Mouse (Mus musculus): Measurements from ENCODE around the gene Ppp4c. TPM values are rescaled to one million over a fixed set of nuclear protein-coding genes. Genes with fewer than 3 reads are reported as not detected.
A peak's percentile ranks its signal among the peaks of the same experiment; 100 is the strongest.

Gene Ppp4c
- polyA plus RNA-seq, 1 experiment from 2014 or later, result 214 TPM

- H3K4me1 ChIP-seq (replicated peaks), result peaks cover 61% of the 10 kb centered on the region
Observed at GRCm38 (mm10) chr7:126777476-126777875, 14.8 kb downstream of the Ppp4c start.

GRCm38 (mm10) chr7:126776598-126777057 is 15.7 kb downstream of the Ppp4c start, which contains the start of gene Ypel3:
Gene Ypel3, plus strand, starts transcription at chr7:126776955.
- H3K4me2 ChIP-seq, result peak within 1 kb of the TSS; percentile 91
- H3K27ac ChIP-seq, result peak within 1 kb of the TSS; percentile 95
- peak within 1 kb of the TSS; percentile 82 for H3K4me3 ChIP-seq
- H3K9me3 ChIP-seq, result no peaks in the 10 kb centered on the region
- H3K4me1 ChIP-seq (replicated peaks), result peaks cover 56% of the 10 kb centered on the region
- WGBS, result under 1% methylated on average over 26 of the region's 37 CpGs
- peak within 1 kb of the TSS; percentile 98 for H3K9ac ChIP-seq
- ATAC-seq (ENCODE audit: low FRiP score), result peak; percentile 82
- no peaks in the 10 kb centered on the region for H3K27me3 ChIP-seq
- H3K36me3 ChIP-seq, result peaks cover 17% of the 10 kb centered on the region

More at GRCm38 (mm10) chr7:126777476-126777875, 14.8 kb downstream of the Ppp4c start:
- Histone ChIP-seq H3K9me3 (no peaks in the 10 kb centered on the region), H3K9ac (peak overlapping the region; percentile 98), H3K4me2 (peak overlapping the region; percentile 91), H3K36me3 (peaks cover 12% of the 10 kb centered on the region), H3K27me3 (no peaks in the 10 kb centered on the region), H3K4me3 (peak overlapping the region; percentile 82), H3K27ac (peak overlapping the region; percentile 95)
- no peak for ATAC-seq (ENCODE audit: low FRiP score)
- WGBS, result 53% methylated on average over 10 of the region's 10 CpGs

- H3K4me1 ChIP-seq (replicated peaks), result peaks cover 49% of the 10 kb centered on the region
- WGBS, result 74% methylated on average over 3 of the region's 3 CpGs
- ATAC-seq (ENCODE audit: low FRiP score), result no peak
- no peaks in the 10 kb centered on the region for H3K27me3 ChIP-seq
- H3K36me3 ChIP-seq, result peaks cover 23% of the 10 kb centered on the region
- peak overlapping the region; percentile 82; the same call in 1 of the 2 replicates for H3K4me3 ChIP-seq
- peak overlapping the region; percentile 98; the same call in 1 of the 2 replicates for H3K9ac ChIP-seq
- no peaks in the 10 kb centered on the region for H3K9me3 ChIP-seq
- H3K27ac ChIP-seq, result peak overlapping the region; percentile 95
- peak overlapping the region; percentile 91 for H3K4me2 ChIP-seq
Observed at GRCm38 (mm10) chr7:126775978-126776234, 16.4 kb downstream of the Ppp4c start.

DNA sequence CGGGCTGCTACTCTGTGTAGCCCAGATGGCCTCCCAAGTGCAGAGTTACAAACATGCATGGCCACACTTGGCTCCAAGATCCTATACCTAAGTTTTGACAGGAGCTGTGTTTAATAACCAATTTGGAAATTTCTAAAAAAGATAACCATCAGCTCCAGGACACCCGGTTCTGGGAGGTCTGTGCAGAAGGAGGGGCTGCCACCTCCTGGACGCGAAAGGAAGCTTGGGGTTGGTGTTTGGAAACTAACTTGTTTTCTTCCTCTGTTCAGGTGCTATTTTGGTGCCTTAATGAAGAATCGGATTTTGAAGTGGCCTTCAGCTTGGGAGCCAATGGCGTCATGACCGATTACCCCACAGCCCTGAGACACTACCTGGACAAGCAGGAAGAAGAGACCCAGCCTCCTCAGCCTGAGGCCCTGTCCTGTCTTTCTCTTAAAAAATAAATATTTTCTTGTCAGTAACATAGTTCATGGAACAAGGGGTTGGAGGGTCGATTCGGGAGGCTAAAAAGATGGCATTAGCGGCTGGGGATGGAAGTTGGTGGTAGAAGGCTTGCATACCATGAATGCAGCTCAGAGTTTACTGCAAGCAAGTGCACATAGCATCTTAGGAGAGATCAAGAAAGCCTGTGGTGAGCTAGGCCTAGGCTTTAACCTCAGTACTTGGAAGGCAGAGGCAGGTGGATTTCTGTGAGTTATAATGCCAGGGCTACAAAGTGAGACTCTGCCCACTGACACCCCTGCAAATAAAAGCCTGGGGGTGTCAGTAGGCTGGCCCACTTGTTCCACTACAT is 16.9 kb downstream of the Ppp4c start:
- H3K4me2 ChIP-seq, result peak overlapping the region; percentile 91; the same call in 1 of the 2 replicates
- no peak for ATAC-seq (ENCODE audit: low FRiP score)
- H3K36me3 ChIP-seq, result peaks cover 27% of the 10 kb centered on the region
- H3K4me1 ChIP-seq (replicated peaks), result peaks cover 45% of the 10 kb centered on the region
- H3K27ac ChIP-seq, result no peak overlapping the region
- 89% methylated on average over 10 of the region's 10 CpGs for WGBS
- H3K27me3 ChIP-seq, result no peaks in the 10 kb centered on the region
- peak overlapping the region; percentile 98; the same call in 1 of the 2 replicates for H3K9ac ChIP-seq
- H3K9me3 ChIP-seq, result no peaks in the 10 kb centered on the region
- no peak overlapping the region for H3K4me3 ChIP-seq

DNA sequence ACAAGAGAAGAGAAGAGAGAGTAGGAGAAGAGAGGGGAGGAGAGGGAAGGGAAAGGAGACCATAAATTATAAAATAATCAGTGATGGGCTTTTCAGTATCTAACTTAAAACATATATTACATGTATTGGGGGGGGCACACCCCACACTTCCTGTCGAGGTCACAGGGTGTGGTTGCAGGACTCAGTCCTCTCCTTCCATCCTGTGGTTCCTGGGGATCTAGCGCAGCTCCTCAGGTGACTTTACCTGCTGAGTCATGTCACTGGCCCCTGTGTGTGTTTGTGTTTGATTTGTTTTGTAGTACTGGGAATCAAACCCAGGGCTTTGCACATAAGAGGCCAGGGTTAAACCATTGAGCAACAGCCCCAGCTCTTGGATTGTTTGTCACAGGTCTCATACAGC is 17.8 kb downstream of the Ppp4c start:
- Histone ChIP-seq H3K36me3 (peaks cover 36% of the 10 kb centered on the region), H3K27me3 (no peaks in the 10 kb centered on the region), H3K4me3 (no peak overlapping the region), H3K9ac (no peak overlapping the region), H3K4me1 (replicated peaks) (peaks cover 36% of the 10 kb centered on the region), H3K9me3 (no peaks in the 10 kb centered on the region), H3K27ac (no peak overlapping the region), H3K4me2 (no peak overlapping the region)
- WGBS, result 85% methylated on average over 2 of the region's 2 CpGs
- ATAC-seq (ENCODE audit: low FRiP score), result no peak

GRCm38 (mm10) chr7:126773351-126773750 is 18.9 kb downstream of the Ppp4c start:
- Histone ChIP-seq H3K27me3 (no peaks in the 10 kb centered on the region), H3K27ac (no peak overlapping the region), H3K4me1 (replicated peaks) (peaks cover 27% of the 10 kb centered on the region), H3K9ac (no peak overlapping the region), H3K4me2 (no peak overlapping the region), H3K9me3 (no peaks in the 10 kb centered on the region), H3K4me3 (no peak overlapping the region), H3K36me3 (peaks cover 39% of the 10 kb centered on the region)
- no peak for ATAC-seq (ENCODE audit: low FRiP score)
- 82% methylated on average over 2 of the region's 2 CpGs for WGBS

- WGBS, result 86% methylated on average over 12 of the region's 12 CpGs
- no peak overlapping the region for H3K4me3 ChIP-seq
- no peak overlapping the region for H3K4me2 ChIP-seq
- H3K36me3 ChIP-seq, result peaks cover 65% of the 10 kb centered on the region
- H3K27ac ChIP-seq, result no peak overlapping the region
- H3K9me3 ChIP-seq, result no peaks in the 10 kb centered on the region
- no peaks in the 10 kb centered on the region for H3K27me3 ChIP-seq
- H3K4me1 ChIP-seq (replicated peaks), result peaks cover 4% of the 10 kb centered on the region
- H3K9ac ChIP-seq, result no peak overlapping the region
- no peak for ATAC-seq (ENCODE audit: low FRiP score)
Observed at GRCm38 (mm10) chr7:126770784-126771183, 21.5 kb downstream of the Ppp4c start.

DNA sequence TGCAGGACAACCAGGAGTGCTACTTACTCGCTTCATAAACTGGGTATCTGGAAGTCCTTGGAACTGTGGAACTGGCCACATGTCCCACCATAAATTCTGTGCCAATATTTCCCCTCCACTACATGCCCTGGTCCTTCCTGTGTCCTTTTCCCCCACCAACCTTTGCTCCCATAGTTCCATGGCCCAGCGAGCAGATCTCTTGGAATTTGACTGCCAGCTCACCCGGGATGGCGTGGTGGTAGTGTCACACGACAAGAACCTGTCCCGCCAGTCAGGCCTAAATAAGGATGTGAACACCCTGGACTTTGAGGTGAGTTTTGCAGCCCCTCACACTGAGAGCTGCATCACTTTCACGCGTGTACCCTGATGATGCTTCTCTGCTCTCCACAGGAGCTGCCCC is 25.3 kb downstream of the Ppp4c start:
- no peak overlapping the region for H3K4me3 ChIP-seq
- H3K27me3 ChIP-seq, result no peaks in the 10 kb centered on the region
- peaks cover 19% of the 10 kb centered on the region for H3K4me1 ChIP-seq (replicated peaks)
- H3K9me3 ChIP-seq, result no peaks in the 10 kb centered on the region
- H3K9ac ChIP-seq, result no peak overlapping the region
- 94% methylated on average over 8 of the region's 8 CpGs for WGBS
- ATAC-seq (ENCODE audit: low FRiP score), result no peak
- no peak overlapping the region for H3K27ac ChIP-seq
- peaks cover 88% of the 10 kb centered on the region for H3K36me3 ChIP-seq
- no peak overlapping the region for H3K4me2 ChIP-seq

GRCm38 (mm10) chr7:126766201-126766600 is 26.1 kb downstream of the Ppp4c start, which contains the start of gene Gdpd3:
Gene Gdpd3, plus strand, starts transcription at chr7:126766334.
- Histone ChIP-seq H3K27me3 (no peaks in the 10 kb centered on the region), H3K9me3 (no peaks in the 10 kb centered on the region), H3K9ac (no peak within 1 kb of the TSS), H3K36me3 (peaks cover 85% of the 10 kb centered on the region), H3K4me1 (replicated peaks) (peaks cover 27% of the 10 kb centered on the region), H3K4me3 (no peak within 1 kb of the TSS), H3K4me2 (no peak within 1 kb of the TSS), H3K27ac (no peak within 1 kb of the TSS)
- ATAC-seq (ENCODE audit: low FRiP score), result no peak
- 89% methylated on average over 16 of the region's 16 CpGs for WGBS

DNA sequence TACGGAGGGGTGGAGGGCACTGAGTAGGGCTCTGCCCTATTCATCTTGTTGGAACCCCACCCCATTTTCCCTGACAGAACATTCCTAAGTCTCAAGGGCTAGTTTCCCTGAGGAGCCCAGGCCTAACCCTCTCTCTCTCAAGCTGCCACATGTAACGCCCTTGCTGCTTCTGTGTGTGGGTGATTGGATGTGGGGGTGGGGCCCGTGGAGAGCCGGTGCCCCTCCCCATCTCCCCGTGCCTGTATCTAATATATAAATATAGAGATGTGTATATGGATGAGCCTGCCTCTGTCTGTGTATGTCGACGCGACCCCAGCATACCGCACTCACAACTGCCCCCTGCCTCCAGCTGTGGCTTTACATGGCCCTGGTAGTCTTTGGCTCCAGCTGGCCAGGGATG is 26.8 kb downstream of the Ppp4c start:
- WGBS, result 92% methylated on average over 9 of the region's 9 CpGs
- Histone ChIP-seq H3K9ac (no peak overlapping the region), H3K4me1 (replicated peaks) (peaks cover 34% of the 10 kb centered on the region), H3K9me3 (no peaks in the 10 kb centered on the region), H3K36me3 (peaks cover 79% of the 10 kb centered on the region), H3K27me3 (no peaks in the 10 kb centered on the region), H3K27ac (no peak overlapping the region), H3K4me2 (no peak overlapping the region), H3K4me3 (no peak overlapping the region)
- ATAC-seq (ENCODE audit: low FRiP score), result no peak

- H3K4me1 ChIP-seq (replicated peaks), result peaks cover 40% of the 10 kb centered on the region
- H3K9me3 ChIP-seq, result no peaks in the 10 kb centered on the region
- H3K9ac ChIP-seq, result peak overlapping the region; percentile 58; the same call in 1 of the 2 replicates
- H3K27me3 ChIP-seq, result no peaks in the 10 kb centered on the region
- H3K36me3 ChIP-seq, result peaks cover 49% of the 10 kb centered on the region
- 0 out of 2 replicates have a peak overlapping the region, but pooled peaks have one; percentile 8 for H3K4me3 ChIP-seq
- H3K4me2 ChIP-seq, result peak overlapping the region; percentile 32
- WGBS, result 71% methylated on average over 17 of the region's 17 CpGs
- peak overlapping the region; percentile 52 for H3K27ac ChIP-seq
- no peak for ATAC-seq (ENCODE audit: low FRiP score)
Observed at GRCm38 (mm10) chr7:126762471-126763008, 29.8 kb downstream of the Ppp4c start.

DNA sequence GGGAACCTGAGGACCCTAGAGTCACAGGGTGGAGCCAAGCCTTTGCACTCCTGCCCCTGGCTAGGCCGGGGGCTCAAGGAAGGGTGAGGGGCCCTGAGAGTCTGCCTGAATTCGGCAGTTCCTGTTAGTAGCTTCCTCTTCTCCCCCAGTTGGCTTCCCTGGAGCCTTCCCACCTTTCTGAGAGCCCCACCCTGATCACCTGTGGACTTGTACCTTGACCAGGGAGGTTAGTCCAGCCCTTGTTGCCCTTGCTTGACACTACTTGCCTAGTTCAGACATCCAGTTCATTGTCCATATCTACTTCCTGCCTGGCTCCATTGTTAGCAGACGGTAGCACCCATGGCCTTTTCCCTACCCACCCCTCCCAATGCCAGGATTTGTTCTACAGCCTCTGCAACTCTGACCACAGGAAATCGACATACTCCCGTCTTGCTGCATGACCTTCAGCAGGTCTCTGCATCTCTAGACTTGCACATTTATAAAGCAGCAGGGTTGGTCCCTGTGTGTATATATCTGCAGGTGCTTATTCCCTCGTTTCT is 30.7 kb downstream of the Ppp4c start:
- peaks cover 40% of the 10 kb centered on the region for H3K36me3 ChIP-seq
- no peaks in the 10 kb centered on the region for H3K27me3 ChIP-seq
- H3K4me1 ChIP-seq (replicated peaks), result peaks cover 40% of the 10 kb centered on the region
- H3K27ac ChIP-seq, result peak overlapping the region; percentile 52
- 81% methylated on average over 6 of the region's 6 CpGs for WGBS
- H3K4me3 ChIP-seq, result peak overlapping the region; percentile 77; the same call in 1 of the 2 replicates
- no peaks in the 10 kb centered on the region for H3K9me3 ChIP-seq
- no peak overlapping the region for H3K9ac ChIP-seq
- peak overlapping the region; percentile 93 for H3K4me2 ChIP-seq
- no peak for ATAC-seq (ENCODE audit: low FRiP score)
